Mouse (Mus musculus): ENCODE results near the gene Dbi. TPM values are rescaled to one million over a fixed set of nuclear protein-coding genes. Genes with fewer than 3 reads are reported as not detected.

Dbi gene
- polyA plus RNA-seq, 1 experiment from 2014 or later, result 1,470 TPM

DNA sequence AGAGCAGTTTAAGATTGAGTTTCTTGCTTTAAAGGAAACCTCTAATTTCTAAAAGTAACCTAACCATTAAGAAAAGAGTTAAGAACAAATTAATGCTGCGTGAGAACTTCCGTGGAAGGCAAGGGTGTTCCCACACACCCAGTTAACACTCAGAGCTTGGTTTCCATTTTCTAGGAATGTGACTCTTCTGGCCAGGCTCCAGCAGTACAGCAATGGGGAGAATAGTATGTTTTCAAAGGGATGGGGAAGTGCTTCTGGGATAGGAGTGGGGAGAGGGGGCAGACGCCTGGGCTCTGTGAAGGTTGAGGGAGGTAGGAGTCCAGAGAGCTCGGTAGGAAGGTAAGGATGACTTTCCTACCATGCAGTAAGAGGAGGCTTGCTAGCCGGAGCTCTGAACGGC, 4.6 kb upstream of the Dbi start:
- Histone ChIP-seq H3K4me3 (ENCODE audit: low read depth, low read length) (no peak overlapping the region), H3K4me2 (ENCODE audit: low read length) (no peak overlapping the region), H3K36me3 (ENCODE audit: control insufficient read depth, insufficient read depth, low read length) (no peaks in the 10 kb centered on the region), H3K27me3 (replicated peaks; ENCODE audit: control insufficient read depth, insufficient read depth, low read length) (no peaks in the 10 kb centered on the region), H3K27ac (ENCODE audit: low read depth, low read length) (no peak overlapping the region), H3K9me3 (replicated peaks; ENCODE audit: control insufficient read depth, low read length) (no peaks in the 10 kb centered on the region), H3K9ac (ENCODE audit: low read length) (no peak overlapping the region), H3K4me1 (ENCODE audit: control insufficient read depth, insufficient read depth, low read length) (no peaks in the 10 kb centered on the region)
- WGBS, result 68% methylated on average over 6 of the region's 6 CpGs
- DNase-seq (ENCODE audit: low spot score) (no peak), ATAC-seq (no peak)

DNA sequence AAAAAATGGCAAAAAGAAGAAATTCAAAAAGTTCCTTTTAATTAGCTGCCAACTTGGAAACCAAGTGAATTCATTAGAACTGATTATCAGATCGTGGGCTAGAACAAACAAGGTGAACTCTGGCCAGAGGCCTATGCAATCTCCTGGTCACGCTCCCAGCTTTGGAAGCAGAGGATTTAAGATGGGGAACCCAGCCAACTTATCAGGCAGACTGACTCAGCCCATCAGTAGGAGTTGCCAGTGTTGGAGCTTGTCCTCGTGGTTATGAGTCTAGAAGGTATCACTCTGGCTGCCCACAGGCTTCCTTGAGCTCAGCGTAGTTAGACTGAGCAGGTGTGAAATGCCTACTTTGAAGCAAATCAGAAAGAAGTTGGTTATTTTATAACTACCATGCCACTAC, 4.0 kb upstream of the Dbi start:
- WGBS, result 71% methylated on average over 4 of the region's 4 CpGs
- Histone ChIP-seq H3K4me2 (ENCODE audit: low read length) (no peak overlapping the region), H3K9me3 (replicated peaks; ENCODE audit: control insufficient read depth, low read length) (no peaks in the 10 kb centered on the region), H3K9ac (ENCODE audit: low read length) (no peak overlapping the region), H3K36me3 (ENCODE audit: control insufficient read depth, insufficient read depth, low read length) (no peaks in the 10 kb centered on the region), H3K27ac (ENCODE audit: low read depth, low read length) (no peak overlapping the region), H3K4me3 (ENCODE audit: low read depth, low read length) (no peak overlapping the region), H3K4me1 (ENCODE audit: control insufficient read depth, insufficient read depth, low read length) (0 out of 2 replicates have a peak, but pooled peaks cover 5% of the 10 kb centered on the region), H3K27me3 (replicated peaks; ENCODE audit: control insufficient read depth, insufficient read depth, low read length) (no peaks in the 10 kb centered on the region)
- DNase-seq (ENCODE audit: low spot score) (no peak), ATAC-seq (no peak)

DNA sequence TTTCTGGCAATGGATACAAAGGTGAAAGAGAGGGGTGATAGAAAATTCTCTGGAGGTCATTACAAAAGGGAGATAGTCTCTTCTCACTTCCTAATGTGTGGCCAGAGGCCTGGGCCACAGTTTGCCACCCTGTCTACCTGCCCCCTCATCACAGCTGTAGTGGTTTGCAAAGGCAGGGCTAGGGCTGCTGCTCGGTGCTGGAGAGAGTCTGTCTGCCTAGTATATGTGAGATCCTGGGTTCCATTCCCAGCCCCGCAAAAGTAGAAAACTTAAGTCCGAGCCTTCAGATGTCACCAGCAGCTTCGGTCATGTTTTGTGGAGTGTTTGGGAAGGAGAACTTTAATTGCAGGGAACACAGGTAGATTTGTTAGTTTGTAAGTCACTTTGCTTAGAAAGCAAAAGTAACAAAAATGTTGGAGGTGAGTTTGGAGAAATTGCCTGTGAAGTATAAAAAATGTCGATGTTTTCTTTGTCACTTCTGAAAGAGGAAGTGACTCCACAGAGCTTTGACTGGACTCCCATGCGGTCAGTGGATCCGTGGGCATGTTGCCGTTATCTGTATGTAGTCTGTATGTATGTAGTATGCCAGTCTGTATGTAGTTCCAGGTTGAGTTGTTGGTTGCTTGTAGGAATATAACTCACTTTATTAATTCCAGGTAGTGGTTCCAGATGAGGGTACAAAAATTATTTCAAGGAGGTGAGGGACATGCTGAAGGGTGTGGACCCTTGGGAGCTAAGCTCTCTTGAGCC, 1.9 kb upstream of the Dbi start:
- 95% methylated on average over 8 of the region's 8 CpGs for WGBS
- peaks cover 11% of the 10 kb centered on the region; the same call in 1 of the 2 replicates for H3K4me1 ChIP-seq (ENCODE audit: control insufficient read depth, insufficient read depth, low read length)
- H3K27ac ChIP-seq (ENCODE audit: low read depth, low read length), result no peak overlapping the region

DNA sequence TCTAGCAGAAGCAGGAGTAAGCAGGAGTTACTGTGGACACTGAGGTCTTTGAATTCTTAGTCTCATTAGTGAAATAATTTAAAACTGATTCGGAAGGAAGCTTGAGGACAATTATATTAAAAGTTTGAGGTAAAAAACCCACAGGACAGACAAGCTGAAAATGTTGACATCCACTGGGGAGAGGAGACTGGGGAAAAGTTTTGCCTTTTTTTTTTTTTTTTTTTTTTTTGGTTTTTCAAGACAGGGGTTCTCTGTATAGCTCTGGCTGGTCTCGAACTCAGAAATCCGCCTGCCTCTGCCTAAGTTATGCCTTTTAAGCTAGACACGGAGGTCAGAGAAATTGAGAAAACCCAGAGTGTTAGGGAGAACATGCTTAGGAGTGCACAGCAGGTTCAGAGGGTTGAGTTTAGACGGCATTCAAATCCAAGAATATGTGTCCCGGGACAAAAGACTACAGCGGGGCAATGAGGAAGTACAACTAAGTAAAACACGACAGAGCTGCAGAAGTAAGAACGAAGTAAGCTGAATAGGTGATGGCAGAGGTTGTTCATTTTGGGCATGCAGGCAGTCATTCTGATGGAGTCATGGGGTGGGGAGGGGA, 1.2 kb upstream of the Dbi start:
- H3K27me3 ChIP-seq (replicated peaks; ENCODE audit: control insufficient read depth, insufficient read depth, low read length), result no peaks in the 10 kb centered on the region
- H3K9me3 ChIP-seq (replicated peaks; ENCODE audit: control insufficient read depth, low read length), result no peaks in the 10 kb centered on the region
- DNase-seq (ENCODE audit: low spot score), result no peak
- peak overlapping the region; percentile 87; the same call in 1 of the 2 replicates for H3K27ac ChIP-seq (ENCODE audit: low read depth, low read length)
- peak overlapping the region; percentile 70 for H3K9ac ChIP-seq (ENCODE audit: low read length)
- peak overlapping the region; percentile 78 for H3K4me2 ChIP-seq (ENCODE audit: low read length)
- 86% methylated on average over 9 of the region's 9 CpGs for WGBS
- H3K36me3 ChIP-seq (ENCODE audit: control insufficient read depth, insufficient read depth, low read length), result no peaks in the 10 kb centered on the region
- peaks cover 13% of the 10 kb centered on the region; the same call in 1 of the 2 replicates for H3K4me1 ChIP-seq (ENCODE audit: control insufficient read depth, insufficient read depth, low read length)
- H3K4me3 ChIP-seq (ENCODE audit: low read depth, low read length), result peak overlapping the region; percentile 66
- ATAC-seq, result no peak

More for the DNA sequence above, 1.9 kb upstream of the Dbi start:
- DNase-seq (ENCODE audit: low spot score) (no peak), ATAC-seq (no peak)
- no peak overlapping the region for H3K4me2 ChIP-seq (ENCODE audit: low read length)
- H3K9ac ChIP-seq (ENCODE audit: low read length), result no peak overlapping the region
- H3K9me3 ChIP-seq (replicated peaks; ENCODE audit: control insufficient read depth, low read length), result no peaks in the 10 kb centered on the region
- H3K4me3 ChIP-seq (ENCODE audit: low read depth, low read length), result no peak overlapping the region
- H3K27me3 ChIP-seq (replicated peaks; ENCODE audit: control insufficient read depth, insufficient read depth, low read length), result no peaks in the 10 kb centered on the region
- H3K36me3 ChIP-seq (ENCODE audit: control insufficient read depth, insufficient read depth, low read length), result no peaks in the 10 kb centered on the region

DNA sequence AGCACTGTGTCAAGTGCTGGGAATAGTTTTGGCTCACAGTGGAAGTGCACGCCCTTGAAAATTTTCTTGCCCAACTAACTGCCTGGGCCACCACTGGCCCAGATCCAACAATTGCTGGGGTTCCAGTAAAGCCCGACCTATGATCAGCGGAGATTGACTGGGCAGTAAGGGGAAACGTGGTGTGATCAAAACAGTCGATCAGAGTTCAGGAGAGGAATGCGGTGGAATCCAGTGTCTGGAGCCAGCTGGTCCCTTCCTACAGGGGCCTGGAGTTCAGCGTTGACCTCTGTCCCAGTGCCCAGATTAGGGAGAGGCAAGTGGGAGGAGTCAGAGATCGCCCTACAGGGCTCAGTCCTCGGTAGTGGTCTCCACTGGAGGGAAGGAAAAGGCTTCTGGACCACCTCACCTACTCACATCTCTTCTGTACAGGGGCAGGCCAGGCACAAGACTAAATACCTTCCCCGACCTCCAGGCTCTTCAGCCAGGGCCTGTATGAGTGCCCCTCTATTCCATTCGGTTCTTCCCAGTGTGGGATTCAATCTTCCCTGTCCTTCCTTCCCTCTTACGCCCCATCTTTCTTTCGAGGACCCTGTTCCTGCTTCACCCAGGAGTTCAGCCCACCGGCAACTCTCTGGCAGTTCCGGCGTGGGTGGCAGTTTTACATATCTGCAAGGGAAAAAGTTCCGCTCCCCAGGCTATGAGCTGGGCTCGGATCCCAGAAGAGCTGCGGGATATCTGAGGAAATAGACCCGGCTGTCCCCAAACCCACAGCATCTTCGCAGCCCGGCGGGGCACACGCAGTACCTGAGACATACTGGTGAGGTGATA, 523 bp downstream of the Dbi start:
- H3K36me3 ChIP-seq (ENCODE audit: control insufficient read depth, insufficient read depth, low read length), result 0 out of 2 replicates have a peak, but pooled peaks cover 5% of the 10 kb centered on the region
- 3% methylated on average over 24 of the region's 24 CpGs for WGBS
- H3K9ac ChIP-seq (ENCODE audit: low read length), result peak overlapping the region; percentile 74
- H3K9me3 ChIP-seq (replicated peaks; ENCODE audit: control insufficient read depth, low read length), result no peaks in the 10 kb centered on the region
- H3K27me3 ChIP-seq (replicated peaks; ENCODE audit: control insufficient read depth, insufficient read depth, low read length), result no peaks in the 10 kb centered on the region
- H3K4me3 ChIP-seq (ENCODE audit: low read depth, low read length), result peak overlapping the region; percentile 66
- H3K4me2 ChIP-seq (ENCODE audit: low read length), result peak overlapping the region; percentile 78
- H3K27ac ChIP-seq (ENCODE audit: low read depth, low read length), result peak overlapping the region; percentile 86
- peaks cover 13% of the 10 kb centered on the region; the same call in 1 of the 2 replicates for H3K4me1 ChIP-seq (ENCODE audit: control insufficient read depth, insufficient read depth, low read length)
- peak; percentile 27 for ATAC-seq
- peak; percentile 22 for DNase-seq (ENCODE audit: low spot score)

DNA sequence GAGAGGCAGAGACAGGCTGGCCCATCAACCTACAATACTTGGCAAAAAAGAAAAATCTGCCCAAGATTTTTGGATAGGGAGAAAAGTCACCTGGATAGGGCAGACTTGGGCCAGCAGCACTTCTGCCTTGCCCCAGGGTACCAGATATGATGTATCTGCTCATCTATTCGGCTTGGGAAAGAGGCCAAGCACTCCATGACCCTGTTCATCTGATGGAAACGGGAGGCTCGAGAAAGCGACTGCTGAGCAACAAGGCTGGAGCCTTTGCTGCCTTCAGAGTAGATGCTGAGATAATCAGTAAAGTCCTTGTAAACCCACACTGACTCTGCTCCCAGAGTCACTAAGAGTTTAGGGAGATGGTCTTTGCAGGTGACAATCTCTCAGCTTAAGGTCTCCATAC, 1.5 kb downstream of the Dbi start:
- 83% methylated on average over 4 of the region's 4 CpGs for WGBS
- Histone ChIP-seq H3K36me3 (ENCODE audit: control insufficient read depth, insufficient read depth, low read length) (peaks cover 11% of the 10 kb centered on the region), H3K9me3 (replicated peaks; ENCODE audit: control insufficient read depth, low read length) (no peaks in the 10 kb centered on the region), H3K4me1 (ENCODE audit: control insufficient read depth, insufficient read depth, low read length) (peaks cover 13% of the 10 kb centered on the region; the same call in 1 of the 2 replicates), H3K4me2 (ENCODE audit: low read length) (peak overlapping the region; percentile 78), H3K4me3 (ENCODE audit: low read depth, low read length) (peak overlapping the region; percentile 66), H3K27me3 (replicated peaks; ENCODE audit: control insufficient read depth, insufficient read depth, low read length) (no peaks in the 10 kb centered on the region), H3K9ac (ENCODE audit: low read length) (peak overlapping the region; percentile 74), H3K27ac (ENCODE audit: low read depth, low read length) (no peak overlapping the region)
- DNase-seq (ENCODE audit: low spot score) (no peak), ATAC-seq (no peak)

DNA sequence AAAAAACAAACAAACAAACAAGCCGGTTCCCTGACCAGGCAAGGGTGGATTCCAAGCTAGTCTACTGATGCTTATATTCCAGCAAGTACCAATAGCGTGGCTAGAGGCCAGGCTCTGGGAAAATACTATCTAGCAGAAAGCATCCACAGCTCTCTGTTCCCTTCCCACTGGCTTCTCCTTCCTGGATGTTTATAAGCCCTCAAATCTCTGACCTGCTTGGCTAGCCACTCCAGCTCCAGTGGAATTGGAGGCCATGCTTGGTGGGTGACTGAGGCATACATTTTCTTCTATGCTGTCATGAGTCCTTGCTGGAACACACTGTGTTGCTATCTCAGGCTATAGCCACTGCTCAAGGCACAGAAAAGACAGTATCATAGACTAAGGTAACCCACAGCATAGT, 2.0 kb downstream of the Dbi start:
- ATAC-seq (no peak), DNase-seq (ENCODE audit: low spot score) (no peak)
- Histone ChIP-seq H3K9me3 (replicated peaks; ENCODE audit: control insufficient read depth, low read length) (no peaks in the 10 kb centered on the region), H3K27ac (ENCODE audit: low read depth, low read length) (no peak overlapping the region; the same call in 1 of the 2 replicates), H3K36me3 (ENCODE audit: control insufficient read depth, insufficient read depth, low read length) (peaks cover 15% of the 10 kb centered on the region), H3K4me1 (ENCODE audit: control insufficient read depth, insufficient read depth, low read length) (peaks cover 13% of the 10 kb centered on the region; the same call in 1 of the 2 replicates), H3K27me3 (replicated peaks; ENCODE audit: control insufficient read depth, insufficient read depth, low read length) (no peaks in the 10 kb centered on the region), H3K9ac (ENCODE audit: low read length) (peak overlapping the region; percentile 74), H3K4me2 (ENCODE audit: low read length) (peak overlapping the region; percentile 78), H3K4me3 (ENCODE audit: low read depth, low read length) (peak overlapping the region; percentile 66)
- 83% methylated on average over 2 of the region's 2 CpGs for WGBS

DNA sequence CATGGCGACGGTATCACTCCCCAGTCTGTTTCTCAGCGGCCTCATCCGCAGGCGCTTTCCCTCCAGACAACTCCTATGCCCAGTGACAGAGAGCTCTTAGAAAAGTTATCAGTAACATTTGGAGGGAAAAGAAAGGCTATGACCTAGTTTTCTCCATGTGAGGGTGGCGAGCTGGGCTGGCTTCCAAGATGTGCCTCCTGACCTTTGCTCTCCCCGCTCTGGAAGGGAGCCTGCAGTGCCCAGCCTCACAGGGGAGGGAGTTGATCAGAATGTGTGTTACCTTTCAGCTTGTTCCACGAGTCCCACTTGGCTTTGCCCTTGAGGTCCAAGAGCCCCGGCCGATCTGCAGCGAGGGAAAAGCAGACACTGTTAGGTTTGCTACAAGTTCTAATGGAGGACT, 4.8 kb downstream of the Dbi start:
- Histone ChIP-seq H3K4me1 (ENCODE audit: control insufficient read depth, insufficient read depth, low read length) (peaks cover 13% of the 10 kb centered on the region; the same call in 1 of the 2 replicates), H3K9me3 (replicated peaks; ENCODE audit: control insufficient read depth, low read length) (no peaks in the 10 kb centered on the region), H3K4me2 (ENCODE audit: low read length) (no peak overlapping the region), H3K27ac (ENCODE audit: low read depth, low read length) (peak overlapping the region; percentile 89), H3K36me3 (ENCODE audit: control insufficient read depth, insufficient read depth, low read length) (peaks cover 42% of the 10 kb centered on the region), H3K4me3 (ENCODE audit: low read depth, low read length) (no peak overlapping the region), H3K27me3 (replicated peaks; ENCODE audit: control insufficient read depth, insufficient read depth, low read length) (no peaks in the 10 kb centered on the region), H3K9ac (ENCODE audit: low read length) (peak overlapping the region; percentile 13; the same call in 1 of the 2 replicates)
- DNase-seq (ENCODE audit: low spot score), result no peak
- 54% methylated on average over 11 of the region's 11 CpGs for WGBS
- ATAC-seq, result no peak; the same call in 1 of the 2 replicates

Data from forebrain, embryonic 14.5 days (tissue).